Mouse (Mus musculus): Measurements from ENCODE around the gene Tas2r108. TPM values are rescaled to one million over a fixed set of nuclear protein-coding genes. Genes with fewer than 3 reads are reported as not detected.
A peak's percentile ranks its signal among the peaks of the same experiment; 100 is the strongest.

Tas2r108 gene
- not detected for total RNA-seq (2021)
- long read RNA-seq, experiment 1 = 0 reads
- long read RNA-seq, experiment 2 = 0 reads

- intact Hi-C loops (cut with DNase I; ENCODE audit: low total_unique reads) = no loop called here
- no peak for DNase-seq
Observed at GRCm38 (mm10) chr6:40493229-40493628, at the start of gene Tas2r108. TSS of gene Tas2r108 (plus strand) at chr6:40493529.

DNA sequence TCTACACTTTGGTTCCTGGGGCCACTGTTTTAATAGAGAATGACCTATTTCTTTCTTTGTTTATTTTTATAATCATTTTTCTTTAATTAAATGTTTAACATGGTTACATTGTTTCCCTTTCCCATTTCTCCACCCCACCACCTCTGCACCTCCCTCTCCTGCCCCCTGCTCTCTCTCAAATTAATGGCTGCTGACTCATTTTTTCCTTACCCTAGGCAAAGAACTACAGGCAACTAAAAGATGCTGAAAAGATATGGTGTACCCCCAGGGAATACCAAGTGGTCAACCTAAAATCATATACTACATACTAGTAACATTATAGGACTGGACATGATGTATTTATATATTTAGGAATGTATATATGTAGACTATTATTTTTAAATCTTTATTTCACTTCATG lies 44.7 kb upstream of the Tas2r108 start:
- DNase-seq = no peak
- intact Hi-C loops (cut with DNase I; ENCODE audit: low total_unique reads) = no loop called here

DNA sequence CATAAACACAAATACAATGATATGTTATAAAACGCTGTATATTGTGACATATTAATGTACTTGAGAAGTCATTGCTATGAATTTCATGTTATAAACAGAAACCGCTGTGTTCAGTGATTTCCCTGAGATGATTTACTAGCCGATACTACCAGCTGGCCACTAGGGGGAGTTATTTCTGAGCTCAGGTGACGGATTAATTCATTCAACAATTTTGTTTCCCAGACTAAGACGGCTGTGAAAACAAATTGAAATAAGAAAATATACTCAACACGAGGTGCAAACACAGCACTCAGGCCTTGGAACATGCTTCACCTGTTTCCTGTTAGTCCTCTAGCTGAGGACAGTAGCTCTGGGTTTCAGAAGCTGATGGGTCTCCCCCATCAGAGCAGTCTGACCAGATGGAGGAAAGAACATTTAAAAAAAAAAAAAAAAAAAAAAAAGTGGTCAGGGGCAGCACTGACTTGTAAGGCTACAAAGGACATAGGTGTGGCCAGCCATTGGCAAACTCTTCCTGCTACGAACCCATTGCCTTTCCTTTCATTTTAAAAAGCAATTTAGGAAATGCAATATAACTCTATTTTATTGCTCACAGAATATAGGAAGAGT lies 38.8 kb upstream of the Tas2r108 start:
- DNase-seq = no peak
- intact Hi-C loops (cut with DNase I; ENCODE audit: low total_unique reads) = no loop called here

DNA sequence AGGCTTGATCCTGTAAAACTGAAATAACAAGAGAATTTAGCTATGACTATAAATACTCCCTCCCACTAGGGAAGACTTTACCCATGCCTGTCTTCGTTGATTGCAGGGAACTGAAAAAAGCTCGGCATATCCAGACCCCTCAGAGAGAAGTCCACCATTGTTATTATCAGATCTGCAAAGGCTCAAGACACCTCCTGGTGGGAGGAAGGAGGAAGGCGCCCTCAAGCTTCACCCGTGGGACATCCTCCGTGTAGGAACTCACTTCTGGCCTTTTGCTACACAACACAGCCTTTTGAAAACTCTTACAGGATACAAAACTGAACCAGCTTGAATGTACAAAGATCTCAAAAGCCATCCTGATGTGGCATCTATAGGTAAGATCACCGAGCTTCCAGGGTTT lies 27.6 kb upstream of the Tas2r108 start:
- DNase-seq = no peak
- intact Hi-C loops (cut with DNase I; ENCODE audit: low total_unique reads) = no loop called here

DNA sequence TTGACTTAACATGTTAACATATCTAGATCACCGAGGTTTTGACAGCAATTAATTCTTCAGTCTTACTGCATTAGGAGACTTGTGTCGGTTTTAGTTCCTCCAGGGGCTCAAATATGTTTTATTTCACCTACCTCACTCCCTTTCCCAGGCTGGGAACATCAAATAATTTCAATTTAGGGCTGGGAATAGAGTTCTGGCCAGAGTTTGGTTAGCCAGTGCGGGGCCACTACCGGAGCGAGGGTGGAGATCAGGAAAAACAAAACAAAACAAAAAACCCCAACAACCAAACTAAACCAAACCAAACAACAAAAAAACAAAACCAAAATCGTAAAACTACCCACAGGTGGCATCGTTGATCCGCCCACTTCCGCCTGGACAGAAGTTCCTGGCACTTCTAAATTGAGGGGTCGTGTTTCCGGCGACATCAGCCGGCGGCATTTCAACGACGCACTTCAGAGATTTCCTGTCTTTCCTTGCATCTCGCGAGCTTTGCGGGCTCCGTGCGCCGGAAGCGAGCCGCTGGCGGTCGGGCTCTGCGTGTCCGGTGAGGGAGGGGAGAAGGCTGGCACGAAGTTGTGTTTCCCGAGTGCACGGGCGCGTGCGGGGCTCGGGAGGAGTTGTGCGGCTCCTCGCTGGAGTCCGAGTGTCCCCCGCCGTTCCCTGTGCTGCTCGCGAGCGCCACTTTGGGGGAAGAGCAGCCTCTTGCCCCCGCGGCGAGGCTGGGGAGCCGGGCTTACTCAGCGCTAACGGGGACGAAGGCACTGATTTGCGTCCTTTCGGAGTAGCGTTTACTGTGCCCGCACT lies 22.2 kb upstream of the Tas2r108 start, which contains the start of gene Ssbp1:
TSS of gene Ssbp1 (plus strand) at position 437 of the 804 bp plus-strand sequence.
- peak; percentile 93 for DNase-seq
- intact Hi-C loops (cut with DNase I; ENCODE audit: low total_unique reads) = loop anchor here (5.0 kb wide), 1 partner anchor 144 kb away; the partner anchor contains the start of gene Agk

GRCm38 (mm10) chr6:40471720-40472010 lies 21.7 kb upstream of the Tas2r108 start:
- intact Hi-C loops (cut with DNase I; ENCODE audit: low total_unique reads) = loop anchor here (5.0 kb wide), 1 partner anchor 144 kb away; the partner anchor contains the start of gene Agk

GRCm38 (mm10) chr6:40476132-40476531 lies 17.2 kb upstream of the Tas2r108 start:
- no peak for DNase-seq
- intact Hi-C loops (cut with DNase I; ENCODE audit: low total_unique reads) = no loop called here

More at GRCm38 (mm10) chr6:40471720-40472010, 21.7 kb upstream of the Tas2r108 start:
- DNase-seq = no peak

- intact Hi-C loops (cut with DNase I; ENCODE audit: low total_unique reads) = no loop called here
- DNase-seq = no peak
Observed at GRCm38 (mm10) chr6:40479705-40480104, 13.6 kb upstream of the Tas2r108 start.

GRCm38 (mm10) chr6:40482318-40482717 lies 11.0 kb upstream of the Tas2r108 start:
- intact Hi-C loops (cut with DNase I; ENCODE audit: low total_unique reads) = no loop called here
- no peak for DNase-seq

GRCm38 (mm10) chr6:40490933-40491332 lies 2.4 kb upstream of the Tas2r108 start, which contains the start of gene Tas2r137:
TSS of gene Tas2r137 (plus strand) at chr6:40491233.
- intact Hi-C loops (cut with DNase I; ENCODE audit: low total_unique reads) = no loop called here
- DNase-seq = no peak

- no peak for DNase-seq
- intact Hi-C loops (cut with DNase I; ENCODE audit: low total_unique reads) = no loop called here
Observed at GRCm38 (mm10) chr6:40519408-40519807, 26.1 kb downstream of the Tas2r108 start, which contains the start of gene Prss37. TSS of gene Prss37 (minus strand) at chr6:40519508.

Other genes with a start within 250 kb of the Tas2r108 start
- 10 to 100 TPM; 10.2 to 10.3 TPM for gene Agk, start 168.4 kb upstream of the Tas2r108 start, total RNA-seq (2021)
- 1 to 10 TPM; 1.8 to 2.0 TPM for gene E330009J07Rik, start 57.4 kb upstream of the Tas2r108 start, total RNA-seq (2021)
- gene Wee2, start 54.4 kb upstream of the Tas2r108 start, total RNA-seq (2021) = not detected
- gene Ssbp1, start 22.2 kb upstream of the Tas2r108 start, total RNA-seq (2021) = 10 to 100 TPM; 26.4 to 28.9 TPM
- gene Tas2r137, start 2.3 kb upstream of the Tas2r108 start, total RNA-seq (2021) = not detected
- gene Prss37, start 26.0 kb downstream of the Tas2r108 start, total RNA-seq (2021) = not detected
- gene Olfr461, start 61.5 kb downstream of the Tas2r108 start, total RNA-seq (2021) = not detected
- not detected for gene Olfr460, start 76.0 kb downstream of the Tas2r108 start, total RNA-seq (2021)
- under 1 TPM; 0.42 to 0.43 TPM for gene Clec5a, start 92.3 kb downstream of the Tas2r108 start, total RNA-seq (2021)
- not detected for gene Tas2r138, start 119.8 kb downstream of the Tas2r108 start, total RNA-seq (2021)
- gene Mgam, start 135.3 kb downstream of the Tas2r108 start, total RNA-seq (2021) = under 1 TPM; 0.47 to 0.49 TPM

Measured in gastrocnemius, postnatal 14 days (tissue).